Mouse (Mus musculus) CD4-positive, CD25-positive, alpha-beta regulatory T cell, adult 4 months (primary cell): ENCODE data around the gene Polr3b. TPM values are rescaled to one million over a fixed set of nuclear protein-coding genes. Genes with fewer than 3 reads are reported as not detected.
A peak's percentile ranks its signal among the peaks of the same experiment; 100 is the strongest.

ENCODE experiments used
- ATAC-seq: one replicate; pipeline ENCODE4 v1.8.0; 2017
- polyA plus RNA-seq, 2 experiments: library from polyadenylated mRNA; unstranded; fragments of 100-300 nt; shearing (Covaris generic); gene quantifications; one replicate each; pipeline ENCODE4 v1.2.1; 2017

The Polr3b gene
- polyA plus RNA-seq = 10 to 100 TPM; 21.8 to 28.6 TPM

DNA sequence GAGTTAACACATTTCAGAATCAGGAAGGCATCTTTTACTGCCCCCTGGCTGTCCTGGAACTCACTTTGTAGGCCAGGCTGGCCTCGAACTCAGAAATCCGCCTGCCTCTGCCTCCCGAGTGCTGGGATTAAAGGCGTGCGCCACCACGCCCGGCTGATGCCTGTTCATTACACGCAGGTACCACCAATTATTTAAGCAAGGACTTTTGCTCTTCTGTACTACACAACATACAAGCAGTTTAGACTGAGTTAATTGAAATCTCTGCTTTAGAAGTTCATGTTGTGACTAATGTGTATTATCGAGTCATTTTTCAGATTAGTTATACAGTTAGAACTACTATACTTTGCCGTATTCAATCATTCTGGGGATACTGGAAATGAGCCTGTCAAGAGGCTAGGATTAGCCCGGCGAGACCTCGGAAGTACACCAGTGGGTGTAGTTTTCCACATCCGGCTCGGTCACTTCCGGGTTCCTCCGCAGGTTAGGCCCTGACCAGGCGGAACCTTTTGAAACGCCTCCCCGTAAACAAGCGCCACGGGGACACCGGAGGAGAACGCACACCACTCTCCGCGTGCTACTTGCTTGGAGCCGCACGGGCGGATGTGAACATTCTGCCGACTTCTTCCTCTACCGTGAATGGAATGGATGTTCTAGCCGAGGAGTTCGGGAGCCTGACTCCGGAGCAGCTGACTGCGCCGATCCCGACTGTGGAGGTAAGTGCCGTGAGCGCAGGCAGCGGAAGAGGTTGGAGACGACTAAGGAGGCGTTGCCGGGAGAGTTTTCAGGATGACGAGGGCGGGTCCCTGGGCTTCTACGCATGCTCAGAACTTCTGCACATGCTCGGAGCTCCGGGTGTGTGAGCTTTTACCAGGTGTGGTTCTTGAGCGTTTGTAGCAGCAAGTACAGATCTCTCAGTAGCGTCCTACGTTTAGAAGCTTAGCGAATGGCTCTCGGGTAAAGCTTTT, at the start of gene Polr3b:
Gene Polr3b (plus strand): TSS at position 467 of the 965 bp plus-strand sequence.
- peak; percentile 92 for ATAC-seq

DNA sequence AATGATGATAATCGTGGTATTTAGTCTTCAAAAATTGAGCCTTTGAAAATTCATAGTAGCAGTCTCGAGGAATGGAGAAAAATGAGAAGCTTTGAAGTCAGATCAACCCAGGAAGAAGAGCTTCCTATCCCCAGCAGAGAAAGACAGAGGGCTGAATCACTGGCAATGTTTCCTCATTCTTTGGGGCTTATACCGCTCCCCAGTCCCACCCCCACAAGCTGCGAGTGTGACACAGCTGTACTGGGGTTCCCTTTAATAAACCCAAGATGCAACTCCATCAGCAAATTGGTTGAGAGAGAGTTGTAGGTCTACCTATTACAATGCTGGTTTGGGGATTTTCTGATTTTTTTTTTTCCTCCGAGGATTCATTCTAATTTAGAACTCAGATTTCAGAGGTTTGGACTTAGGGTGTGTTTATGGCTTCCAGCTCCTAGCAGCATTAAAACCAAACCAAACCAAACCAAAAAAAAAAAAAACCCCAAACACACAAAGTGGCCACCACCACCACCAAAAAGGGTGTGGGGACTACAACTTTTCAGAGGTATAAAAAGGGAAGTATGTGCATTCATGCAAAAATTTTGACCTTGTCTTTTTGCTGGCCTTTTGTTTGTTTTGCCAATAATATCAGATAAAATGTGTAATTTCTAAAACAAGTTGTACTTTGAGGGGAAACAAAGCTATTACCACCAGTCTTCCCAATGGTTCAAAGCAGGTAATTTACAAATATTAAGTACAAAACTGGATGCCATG, 48.2 kb upstream of the Polr3b start:
- ATAC-seq = no peak

DNA sequence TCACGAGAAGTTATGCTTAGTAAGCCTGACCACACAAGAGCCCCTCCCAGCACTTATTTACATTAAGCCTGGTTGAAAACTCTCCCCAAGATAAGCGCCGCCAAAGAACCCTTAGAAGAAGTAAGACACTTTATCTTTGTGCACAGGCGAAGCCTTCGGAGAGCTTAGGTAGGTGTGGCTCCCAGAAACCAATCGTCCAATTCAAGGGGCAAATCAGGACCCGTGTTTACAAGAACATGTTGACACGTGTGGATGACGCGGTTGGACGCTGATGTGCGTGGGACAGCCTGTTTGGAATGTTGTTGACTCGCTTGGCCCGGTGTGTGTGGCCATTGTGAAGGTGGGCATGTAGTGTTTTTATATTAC, 46.1 kb upstream of the Polr3b start:
- peak; percentile 65 for ATAC-seq

DNA sequence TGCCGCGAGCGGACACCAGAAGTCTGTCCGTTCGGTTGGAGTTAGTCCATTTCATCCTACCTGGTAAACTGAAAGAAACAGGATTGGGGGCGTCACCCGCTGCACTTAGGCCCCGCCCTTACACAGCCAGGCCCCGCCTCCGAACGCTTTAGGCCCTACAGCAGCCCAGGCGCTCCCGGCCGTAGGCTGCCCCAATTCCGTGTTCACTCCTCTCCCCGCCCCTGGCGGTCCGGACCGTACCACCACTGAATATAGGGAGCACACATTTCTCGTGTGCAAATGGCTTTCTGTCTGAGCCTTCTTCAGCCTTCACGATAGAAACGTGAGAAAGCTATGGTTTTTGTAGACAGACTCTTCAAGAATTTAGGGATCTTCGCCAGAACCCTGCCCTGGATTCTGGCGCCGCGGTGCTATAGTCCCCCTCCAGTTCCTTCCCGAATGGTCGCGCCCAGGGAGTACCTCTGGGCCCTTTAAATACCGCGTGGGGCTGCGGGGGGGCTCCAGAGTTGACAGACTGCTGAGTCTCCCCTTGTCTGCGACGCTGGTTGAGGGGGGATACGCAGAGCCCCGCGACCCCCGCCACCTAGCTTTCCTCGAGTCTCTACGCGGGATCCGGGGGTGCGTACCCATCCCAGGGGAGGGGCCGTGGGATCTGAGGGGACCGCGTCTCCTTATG, 45.6 kb upstream of the Polr3b start, which contains the start of gene Tcp11l2:
Gene Tcp11l2 (plus strand): TSS at position 232 of the 676 bp plus-strand sequence.
- ATAC-seq = peak; percentile 85

DNA sequence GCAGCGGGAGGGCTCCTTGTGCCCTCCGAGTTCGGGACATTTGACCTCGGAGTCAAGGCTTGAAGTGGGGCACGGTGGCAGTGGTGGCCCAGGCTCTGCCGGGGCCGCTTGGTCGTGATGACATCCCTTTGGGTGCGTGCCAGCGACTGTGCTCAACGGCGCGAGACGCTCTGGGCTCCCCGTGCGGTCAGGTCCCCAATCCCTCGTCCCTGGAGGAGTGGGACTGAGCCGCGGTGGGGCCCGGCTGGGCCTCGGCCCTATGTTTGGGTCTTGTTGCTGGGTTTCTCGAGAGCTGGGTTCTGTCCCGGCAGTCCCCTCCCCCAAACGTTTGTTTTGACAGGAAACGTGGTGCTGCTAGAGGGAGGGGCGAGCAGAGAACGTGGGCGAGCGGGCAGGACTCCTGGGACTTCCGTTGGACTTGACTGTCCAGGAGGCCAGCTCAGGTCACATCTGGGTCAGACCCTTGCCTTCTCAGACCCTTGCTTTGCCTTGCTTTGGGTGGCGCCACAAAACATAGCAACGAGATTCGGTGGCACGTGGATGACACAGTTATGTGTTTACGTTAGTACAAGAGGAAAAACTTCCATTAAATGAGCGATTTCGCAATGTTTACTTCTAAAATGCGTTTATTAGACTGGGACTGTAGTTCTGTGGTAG, 44.9 kb upstream of the Polr3b start:
- ATAC-seq = peak; percentile 61

DNA sequence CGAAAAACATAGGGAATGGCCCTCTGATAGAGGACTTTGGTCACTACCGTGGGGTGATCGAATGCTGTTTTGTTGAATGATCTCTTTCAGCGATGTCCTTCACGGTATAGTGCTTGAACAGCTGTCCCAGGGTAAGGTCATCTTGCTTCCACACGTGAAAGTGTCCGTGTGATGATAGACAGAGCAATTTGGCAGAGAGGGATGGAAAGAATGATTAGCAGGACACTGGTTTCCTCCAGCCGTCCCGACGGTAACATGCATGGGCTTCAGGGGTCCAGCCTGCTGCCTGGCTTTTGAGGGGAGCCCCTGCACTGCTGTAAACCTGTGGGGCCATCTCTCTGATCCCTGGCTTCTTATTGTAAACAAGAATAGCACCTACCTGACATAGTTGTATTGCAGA, 43.4 kb upstream of the Polr3b start:
- no peak for ATAC-seq

DNA sequence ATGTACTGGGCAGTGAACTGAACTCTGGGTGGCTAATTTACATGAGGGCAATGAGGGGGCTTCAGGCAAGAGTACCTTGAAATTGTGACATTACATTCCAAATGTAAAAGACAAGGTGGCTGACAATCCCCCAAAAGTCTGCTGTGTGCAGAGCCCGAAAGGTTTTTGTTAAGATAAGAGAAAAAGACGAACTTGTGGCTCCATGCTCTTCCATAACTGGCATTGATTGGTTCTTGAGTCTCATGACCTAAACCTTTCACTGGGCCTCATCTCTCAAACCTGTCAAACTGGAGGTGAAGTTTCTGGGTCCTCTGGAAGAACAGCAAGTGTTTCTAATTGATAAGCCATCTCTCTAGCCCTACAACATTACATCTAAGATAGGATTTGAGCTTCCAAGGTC, 42.6 kb upstream of the Polr3b start:
- no peak for ATAC-seq

DNA sequence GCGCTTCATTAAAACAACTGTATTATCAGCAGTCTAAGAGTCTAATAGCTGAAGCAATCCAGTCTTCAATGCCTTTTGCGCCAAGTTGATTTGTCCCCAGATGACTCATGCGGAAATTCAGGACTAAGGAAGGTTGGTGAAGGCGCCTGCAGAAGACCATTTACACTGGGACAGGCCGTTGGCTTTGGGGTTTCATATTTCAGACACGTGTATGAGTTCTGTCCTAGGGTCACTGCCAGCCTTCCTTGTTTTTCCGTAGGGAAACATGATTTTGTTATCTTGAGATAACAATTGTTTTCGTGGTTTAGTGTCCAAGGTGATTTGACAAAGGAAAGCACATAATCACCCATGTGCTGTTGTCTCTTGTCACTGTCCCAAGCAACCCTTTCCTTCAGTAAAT, 40.9 kb upstream of the Polr3b start:
- no peak for ATAC-seq

DNA sequence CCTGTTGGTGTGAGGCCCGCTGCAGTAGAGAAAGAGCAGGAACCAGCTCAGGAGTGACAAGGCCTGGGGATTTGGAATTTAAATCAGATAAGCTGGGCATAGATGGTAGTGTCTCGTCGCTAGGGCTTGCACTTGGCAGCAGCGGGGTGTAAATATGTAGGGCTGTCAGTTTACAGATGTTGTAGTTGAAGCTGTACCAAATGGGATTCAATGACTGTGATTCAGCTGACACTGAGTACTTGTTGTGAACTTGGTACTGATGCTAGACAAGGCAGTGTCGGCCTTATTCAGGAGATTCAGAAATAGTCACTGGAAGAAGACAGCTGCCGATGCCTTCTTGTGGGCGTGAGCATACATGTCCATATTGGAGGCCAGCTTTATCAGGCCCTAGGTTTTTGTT, 39.9 kb upstream of the Polr3b start:
- ATAC-seq = no peak

DNA sequence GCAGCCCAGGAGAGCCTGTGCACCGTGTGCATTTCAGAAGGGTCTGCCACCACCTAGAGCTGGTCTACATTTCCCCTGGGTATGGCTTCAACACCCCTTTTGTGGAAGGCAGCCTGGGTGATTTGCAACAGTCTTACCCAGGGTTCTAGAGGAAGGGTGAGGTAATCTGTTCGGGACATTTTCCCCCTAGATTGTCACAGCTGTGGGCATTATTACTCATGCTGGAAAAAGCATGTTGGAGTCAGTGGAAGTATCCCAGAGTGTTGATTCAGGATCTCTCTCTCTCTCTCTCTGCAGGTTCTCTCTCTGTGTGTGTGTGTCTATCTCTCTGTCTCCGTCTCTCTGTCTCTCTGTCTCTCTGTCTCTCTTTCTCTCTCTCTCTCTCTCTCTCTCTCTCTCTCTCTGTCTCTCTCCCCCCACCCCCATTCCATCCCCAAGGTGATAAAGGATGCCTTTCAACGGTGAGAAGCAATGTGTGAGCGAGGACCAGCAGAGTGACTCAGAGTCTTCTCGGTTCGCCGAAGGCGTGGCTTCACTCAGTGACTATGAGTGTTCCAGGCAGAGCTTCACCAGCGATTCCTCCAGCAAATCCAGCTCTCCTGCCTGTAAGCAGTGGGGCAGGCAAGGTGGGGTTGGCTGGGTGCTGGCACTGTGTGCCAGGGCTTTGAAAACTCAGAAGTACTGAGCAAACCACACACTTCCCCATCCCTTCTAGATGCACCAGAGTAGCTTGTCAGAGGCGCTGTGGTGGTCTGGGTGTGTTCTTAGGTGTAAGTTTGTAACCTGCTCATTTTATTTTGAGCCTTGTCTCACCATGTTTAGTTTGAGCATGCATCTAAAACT, 37.4 kb upstream of the Polr3b start:
- ATAC-seq = no peak

DNA sequence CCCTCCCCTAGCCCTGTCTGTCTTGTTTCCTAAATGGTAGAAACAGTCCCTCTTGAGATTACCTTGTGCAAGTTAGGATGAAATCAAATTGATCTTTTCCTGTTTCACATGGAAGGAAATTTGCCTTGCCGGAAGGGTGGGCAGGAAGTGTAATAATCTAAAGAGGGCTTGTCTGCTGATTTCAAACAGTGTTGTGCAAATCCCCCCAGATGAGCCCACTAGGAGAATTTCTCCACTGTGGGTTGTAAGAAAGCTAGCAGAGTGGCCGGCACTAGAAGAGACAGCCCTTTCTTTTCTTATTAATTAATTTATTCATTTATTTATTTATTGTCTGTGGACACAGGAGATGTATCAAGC, 36.8 kb upstream of the Polr3b start:
- peak; percentile 32 for ATAC-seq

DNA sequence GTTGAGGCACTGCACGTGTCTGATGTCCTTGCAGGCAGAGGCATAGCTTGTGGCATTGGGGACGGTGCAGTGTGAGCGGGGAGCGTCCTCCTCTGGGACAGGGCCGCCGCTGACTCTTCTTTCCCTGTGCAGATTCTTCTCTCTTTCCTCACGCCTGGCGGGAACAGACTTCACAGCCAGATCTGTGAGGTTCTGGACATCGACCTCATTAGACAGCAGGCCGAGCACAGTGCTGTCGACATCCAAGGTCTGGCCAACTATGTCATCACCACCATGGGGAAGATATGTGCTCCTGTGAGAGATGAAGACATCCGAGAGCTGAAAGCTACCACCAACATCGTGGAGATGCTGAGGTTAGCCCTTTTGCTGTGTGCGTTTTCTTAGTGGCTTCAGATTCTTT, 31.1 kb upstream of the Polr3b start:
- ATAC-seq = no peak

DNA sequence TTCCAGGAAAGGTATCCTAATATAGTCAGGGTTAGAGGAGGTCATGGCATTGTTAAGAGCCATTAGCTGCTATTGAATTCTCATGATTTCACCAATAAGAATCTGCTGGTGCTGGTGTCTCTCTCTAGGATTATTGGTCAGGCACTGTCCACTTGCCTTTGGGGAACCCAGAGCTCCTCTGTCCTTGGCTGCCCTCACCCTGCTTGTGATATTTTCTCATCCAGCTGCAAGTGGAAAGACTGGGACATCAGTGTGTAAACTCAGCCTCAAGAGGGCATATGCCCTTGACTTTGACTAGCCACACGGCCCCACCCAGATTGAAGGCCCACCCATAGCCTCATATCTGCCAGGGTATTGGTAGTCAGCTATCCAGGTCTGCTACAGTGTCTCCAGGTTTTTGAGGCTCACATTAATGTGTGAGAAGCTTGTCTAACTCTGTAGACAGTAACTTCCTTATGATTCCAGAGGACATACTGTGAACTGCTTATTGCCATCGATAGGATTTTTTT, 30.4 kb upstream of the Polr3b start:
- ATAC-seq = no peak

DNA sequence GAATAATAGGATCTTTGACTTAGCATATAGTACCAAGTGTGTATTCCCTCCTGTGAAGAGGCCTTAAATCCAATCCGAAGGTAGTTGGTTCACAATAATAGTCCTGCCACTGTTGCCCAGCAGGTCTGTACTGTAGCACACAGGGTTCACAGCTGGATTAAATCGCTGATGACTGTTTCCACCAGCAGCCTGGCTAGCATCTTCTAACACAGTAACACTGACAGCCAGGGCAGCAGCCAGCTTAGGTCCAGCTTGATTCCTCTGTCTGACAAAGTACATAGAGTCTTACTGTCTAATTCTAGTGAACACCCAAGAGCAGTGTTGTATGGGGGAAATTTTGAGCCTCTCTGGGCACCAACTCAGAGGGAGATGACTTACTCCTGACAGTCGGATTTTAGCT, 29.3 kb upstream of the Polr3b start:
- no peak for ATAC-seq

DNA sequence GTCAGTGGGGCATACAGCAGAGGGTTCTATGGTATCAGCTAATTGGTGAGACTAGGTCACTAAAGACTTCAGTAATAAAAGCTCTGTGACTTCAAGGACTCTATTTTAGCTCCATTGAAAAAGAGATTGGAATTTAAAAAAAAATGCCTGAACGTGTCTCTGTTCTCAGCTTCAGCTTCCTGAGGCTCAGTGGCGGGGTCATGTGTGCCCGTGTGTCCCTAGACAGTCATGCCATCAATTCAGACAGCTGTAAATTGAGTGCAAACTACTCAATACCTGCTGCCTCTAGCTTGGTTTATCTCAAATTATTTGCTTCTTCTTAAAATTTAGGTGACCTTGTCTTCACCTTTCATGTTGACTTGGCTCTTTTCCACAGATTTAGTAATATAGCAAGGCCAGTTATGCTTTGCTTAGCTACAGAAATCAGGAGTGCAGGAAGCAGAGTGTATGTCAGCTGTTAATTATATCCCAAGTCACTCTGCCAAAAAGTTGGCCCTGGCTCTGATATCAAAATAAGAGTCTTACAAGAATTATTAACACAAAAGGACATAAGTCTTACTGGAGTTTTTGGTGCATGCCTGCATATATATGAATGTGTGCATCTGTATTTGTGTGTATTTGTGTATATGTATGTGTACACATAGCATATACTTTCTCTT, 24.8 kb upstream of the Polr3b start:
- no peak for ATAC-seq

DNA sequence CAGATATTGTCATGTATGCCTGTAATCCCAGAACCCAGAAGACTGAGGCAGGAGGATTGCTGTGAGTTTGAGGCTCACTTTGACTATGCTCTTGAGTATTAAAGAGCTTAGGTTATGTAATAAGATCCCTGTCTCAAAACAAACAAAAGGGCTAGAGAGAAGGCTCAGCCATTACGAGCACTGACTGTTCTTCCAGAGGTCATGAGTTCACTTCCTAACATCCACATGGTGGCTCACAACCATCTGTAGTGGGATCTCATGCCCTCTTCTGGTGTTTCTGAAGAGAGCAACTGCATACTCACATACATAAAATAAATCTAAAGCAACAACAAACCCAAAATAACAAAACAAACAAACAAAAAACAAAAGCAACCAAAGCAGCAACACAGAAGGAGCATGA, 23.9 kb upstream of the Polr3b start:
- no peak for ATAC-seq

DNA sequence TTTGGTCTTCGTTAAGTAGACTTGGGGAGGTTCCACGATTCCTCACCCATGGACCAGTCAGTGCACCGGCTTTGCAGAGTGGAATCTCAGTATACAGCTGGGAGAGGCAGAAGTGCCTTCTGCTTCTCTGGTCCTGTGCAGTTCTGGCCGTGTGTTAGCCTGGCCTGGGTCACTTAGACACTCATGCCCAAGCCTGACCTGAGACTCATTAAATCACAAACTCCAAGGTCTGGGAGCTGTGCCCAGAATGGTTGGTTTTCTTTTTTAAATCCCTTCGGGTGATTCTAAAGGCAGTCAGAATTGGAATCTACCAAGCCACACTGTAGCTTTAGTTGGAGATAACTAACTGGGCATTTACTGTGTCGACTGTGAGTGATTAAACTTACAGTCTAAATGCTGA, 22.0 kb upstream of the Polr3b start:
- ATAC-seq = no peak

DNA sequence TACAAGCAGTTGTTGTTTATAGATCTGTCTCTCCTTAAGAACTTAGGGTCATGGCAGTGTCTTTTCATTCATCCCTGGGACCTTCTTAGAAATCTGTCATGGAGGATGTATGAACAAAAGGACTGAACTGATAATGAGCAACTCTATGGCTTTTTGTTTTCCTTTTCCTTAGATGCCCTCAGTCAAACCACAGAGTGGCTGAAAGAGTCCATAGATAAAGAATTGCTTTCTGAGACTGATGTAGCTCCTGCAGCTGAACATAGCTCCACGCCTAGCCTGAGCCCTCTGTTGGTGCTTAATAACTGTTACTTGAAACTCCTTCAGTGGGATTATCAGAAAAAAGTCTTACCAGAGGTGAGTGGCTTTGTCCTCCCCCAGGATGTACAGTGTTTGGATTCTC, 17.8 kb upstream of the Polr3b start:
- ATAC-seq = no peak

DNA sequence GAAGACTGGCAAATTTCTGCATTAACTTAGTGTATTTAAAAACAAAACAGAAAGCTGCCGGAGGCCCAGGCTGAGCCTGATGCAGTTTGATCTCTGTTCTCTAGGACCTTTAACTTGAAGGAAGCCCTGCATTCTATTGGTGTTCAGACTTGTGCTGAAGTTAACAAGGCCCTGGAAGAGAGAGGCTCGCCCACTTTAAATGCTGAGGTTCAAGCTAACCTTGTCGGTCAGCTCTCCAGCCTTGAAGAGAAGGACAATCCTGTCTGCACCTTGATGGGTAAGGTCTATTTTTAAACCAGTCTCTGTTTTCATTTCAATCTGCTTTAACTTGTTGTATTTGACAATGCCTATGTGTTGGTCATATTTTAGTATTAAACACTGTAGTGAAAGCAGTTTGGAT, 13.7 kb upstream of the Polr3b start:
- no peak for ATAC-seq

DNA sequence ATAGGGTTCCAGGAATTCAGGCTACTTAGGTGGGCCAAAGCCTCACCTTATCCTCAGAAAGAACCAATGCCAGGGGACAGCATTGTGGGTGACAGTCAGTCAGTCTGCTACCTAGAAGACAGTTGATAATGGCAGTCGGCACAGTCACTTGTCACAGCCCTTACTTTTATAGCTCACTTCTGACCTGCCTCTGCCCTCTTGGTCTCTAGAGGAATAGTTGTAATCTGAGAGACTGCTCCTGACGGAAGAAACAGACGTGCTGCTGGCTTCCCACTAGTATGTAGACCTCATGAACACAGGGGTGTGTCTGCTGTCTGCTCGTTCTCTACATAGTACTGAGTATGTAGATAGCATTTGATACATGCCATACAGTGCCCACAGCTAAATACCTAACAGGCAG, 11.8 kb upstream of the Polr3b start:
- no peak for ATAC-seq

DNA sequence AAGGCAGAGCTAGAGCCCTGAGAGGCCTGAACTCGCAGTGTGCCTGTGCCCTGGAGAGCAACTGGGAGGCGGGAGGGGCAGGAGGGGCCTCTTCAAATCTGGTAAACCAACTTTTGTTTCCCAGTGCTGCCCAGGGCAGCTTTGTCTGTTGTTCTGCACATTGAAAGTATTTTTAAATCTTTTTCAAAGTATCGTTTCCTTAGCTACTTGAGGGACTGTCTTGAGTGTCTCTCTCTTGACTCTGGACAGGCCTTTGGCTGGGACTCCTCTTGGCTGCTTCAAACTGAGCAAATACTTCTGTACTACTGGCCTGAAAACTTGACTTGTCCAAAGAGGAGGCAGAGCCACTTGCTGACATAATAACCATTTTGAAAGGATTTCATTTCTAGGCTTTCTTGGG, 11.3 kb upstream of the Polr3b start:
- no peak for ATAC-seq
